Mouse (Mus musculus): ENCODE measurements around the gene Foxred1.

DNA sequence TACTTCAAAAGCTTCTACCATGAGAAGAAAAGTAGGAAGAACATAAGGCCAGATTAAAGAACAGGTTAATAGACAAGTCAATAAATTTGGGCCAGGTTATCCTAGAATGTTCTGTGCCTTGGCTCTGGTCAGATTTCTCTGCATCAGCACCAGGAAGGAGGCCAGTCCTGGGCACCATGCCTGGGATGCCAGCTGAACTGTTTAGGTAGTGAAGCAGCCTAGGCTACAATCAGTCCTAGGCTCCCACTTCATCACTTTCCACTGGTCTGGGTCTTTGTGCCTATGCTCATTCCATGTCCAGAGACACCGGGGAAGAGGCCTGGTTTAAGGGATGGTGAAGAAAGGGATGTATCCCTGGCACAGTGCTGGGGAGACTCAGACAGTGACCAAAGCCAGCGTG, 6.4 kb downstream of the Foxred1 start:
- TF ChIP-seq CTCF (IDR thresholded peaks at IDR 0.05; ENCODE audit: borderline replicate concordance, insufficient read depth, low read depth, low read length) (no peak), POLR2A (IDR thresholded peaks at IDR 0.05; ENCODE audit: borderline replicate concordance, insufficient read depth, low read length) (no peak)

Measured in cerebellum, adult 2 months (tissue).